Mouse (Mus musculus) hindbrain, embryonic 14.5 days (tissue): ENCODE results near the gene Tmem198. TPM values are rescaled to one million over a fixed set of nuclear protein-coding genes. Genes with fewer than 3 reads are reported as not detected.
A peak's percentile ranks its signal among the peaks of the same experiment; 100 is the strongest.

Experiments
- ATAC-seq: fragments of 200-750 bp; cut with Nextera tagmentation; 2 replicates; pipeline ENCODE4 v1.8.0; 2017; ENCODE audit warnings: moderate number of reproducible peaks, mild to moderate bottlenecking, moderate TSS enrichment, moderate library complexity; ENCODE audit not compliant: low FRiP score
- DNase-seq: peaks from one replicate; pipeline ENCODE4 v3.0.0-alpha.2; 2015; ENCODE audit warnings: low spot score
- H3K27ac ChIP-seq: fragments of 300-500 bp; sonication (generic); 2 replicates; pipeline ENCODE4 v1.5.1; 2014; ENCODE audit warnings: mild to moderate bottlenecking, moderate library complexity
- H3K27me3 ChIP-seq: fragments of 300-500 bp; sonication (generic); 2 replicates; pipeline ENCODE4 v1.6.1; 2014; ENCODE audit warnings: mild to moderate bottlenecking, low read length, mixed read lengths; ENCODE audit not compliant: control insufficient read depth, insufficient read depth
- H3K36me3 ChIP-seq: fragments of 300-500 bp; sonication (generic); replicated peaks from 2 replicates; pipeline ENCODE4 v1.6.1; 2014; ENCODE audit not compliant: control insufficient read depth, insufficient read depth
- H3K4me1 ChIP-seq: fragments of 300-500 bp; sonication (generic); replicated peaks from 2 replicates; pipeline ENCODE4 v1.6.1; 2014; ENCODE audit warnings: antibody characterized with exemption, low read length, mixed read lengths; ENCODE audit not compliant: control insufficient read depth, insufficient read depth
- H3K4me2 ChIP-seq: fragments of 300-500 bp; sonication (generic); replicated peaks from 2 replicates; pipeline ENCODE4 v1.6.1; 2014; ENCODE audit warnings: mild to moderate bottlenecking, moderate library complexity
- H3K4me3 ChIP-seq: fragments of 300-500 bp; sonication (generic); replicated peaks from 2 replicates; pipeline ENCODE4 v1.5.1; 2014; ENCODE audit warnings: mild to moderate bottlenecking, low read length
- H3K9ac ChIP-seq: fragments of 300-500 bp; sonication (generic); 2 replicates; pipeline ENCODE4 v1.6.1; 2014
- H3K9me3 ChIP-seq: fragments of 300-500 bp; sonication (generic); 2 replicates; pipeline ENCODE4 v1.6.1; 2016; ENCODE audit warnings: low read length; ENCODE audit not compliant: control insufficient read depth
- WGBS: fragments of 180-500 bp; shearing (Covaris S2); extraction: QIAGEN DNeasy Blood & Tissue Kit; methylation state at CpG from one replicate; pipeline ENCODE4 v1.1.7; 2014; 5-methylcytosine and 5-hydroxymethylcytosine counted together
- polyA plus RNA-seq: library from polyadenylated mRNA; unstranded; fragments of >200 nt; fragmentation: Nextera tagmentation; extraction: Ambion mirVana; gene quantifications from 2 replicates; pipeline ENCODE4 v1.2.1, GENCODE M21; 2014

Gene Tmem198
- polyA plus RNA-seq, 1 experiment from 2014 or later, result 37.5 TPM

DNA sequence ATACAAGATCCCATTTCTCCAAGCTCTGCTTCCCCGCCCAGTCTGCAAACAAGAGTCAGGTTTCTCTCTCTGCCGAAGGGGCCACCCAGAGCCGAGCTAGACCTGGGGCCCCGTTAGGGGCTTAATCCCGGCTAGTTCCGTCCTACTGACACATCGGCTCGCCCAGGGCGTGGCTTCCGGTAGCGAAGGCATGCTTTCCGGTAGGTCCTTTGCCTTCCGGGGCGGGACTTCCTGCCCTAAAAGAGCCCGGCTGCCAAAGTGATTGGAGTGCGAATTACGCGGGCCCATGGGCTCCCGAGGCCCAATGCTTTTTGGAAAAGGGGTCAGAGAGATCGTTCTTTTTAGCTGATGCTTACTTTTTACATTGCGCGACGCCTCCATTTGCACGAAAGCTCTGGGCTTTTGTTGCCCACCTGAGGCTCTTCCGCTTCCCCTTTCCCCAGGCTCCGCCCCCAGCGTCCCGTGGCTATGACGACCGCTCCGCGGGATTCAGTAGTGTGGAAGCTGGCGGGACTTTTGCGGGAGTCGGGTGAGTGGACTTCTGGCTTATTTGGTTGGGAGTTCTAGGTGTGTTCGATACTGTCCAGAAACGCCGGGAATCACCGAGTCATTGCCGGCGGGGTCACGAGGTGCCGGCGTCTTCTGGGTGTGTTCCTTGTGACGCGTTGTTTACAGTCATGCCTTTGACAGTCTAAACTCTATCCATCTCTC, 42.1 kb downstream of the Tmem198 start, which contains the start of gene Stk11ip:
Stk11ip (plus strand) TSS at position 209 of the 711 bp plus-strand sequence.
- Histone ChIP-seq H3K9me3 (no peaks in the 10 kb centered on the region), H3K9ac (peak within 1 kb of the TSS; percentile 35), H3K27ac (peak within 1 kb of the TSS; percentile 90), H3K4me3 (peak within 1 kb of the TSS; percentile 49), H3K4me2 (peak within 1 kb of the TSS; percentile 62), H3K36me3 (peaks cover 12% of the 10 kb centered on the region), H3K4me1 (peaks cover 9% of the 10 kb centered on the region), H3K27me3 (no peaks in the 10 kb centered on the region)
- under 1% methylated on average over 46 of the region's 46 CpGs for WGBS
- peak; percentile 94 for ATAC-seq
- peak; percentile 92 for DNase-seq

DNA sequence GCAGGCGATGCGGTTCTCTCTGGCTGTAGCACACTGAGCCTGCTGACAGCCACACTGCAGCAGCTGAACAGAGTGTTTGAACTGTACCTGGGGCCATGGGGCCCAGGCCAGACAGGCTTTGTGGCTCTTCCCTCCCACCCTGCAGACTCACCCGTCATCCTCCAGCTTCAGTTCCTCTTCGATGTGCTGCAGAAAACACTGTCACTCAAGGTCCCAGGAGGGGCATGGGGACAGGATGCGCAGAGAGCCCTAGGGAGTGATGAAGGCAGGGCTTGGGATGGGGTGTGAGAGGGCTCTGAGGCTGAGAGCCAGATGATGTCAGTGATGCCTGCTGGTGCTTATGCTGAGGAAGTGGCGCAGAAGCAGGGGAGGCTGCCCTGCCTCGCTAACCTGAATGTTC, 45.3 kb downstream of the Tmem198 start:
- Histone ChIP-seq H3K4me3 (no peak overlapping the region), H3K4me2 (no peak overlapping the region), H3K9me3 (no peaks in the 10 kb centered on the region), H3K27me3 (no peaks in the 10 kb centered on the region), H3K4me1 (peaks cover 9% of the 10 kb centered on the region), H3K36me3 (peaks cover 43% of the 10 kb centered on the region), H3K9ac (no peak overlapping the region), H3K27ac (no peak overlapping the region)
- ATAC-seq (no peak), DNase-seq (no peak)
- 93% methylated on average over 7 of the region's 7 CpGs for WGBS

DNA sequence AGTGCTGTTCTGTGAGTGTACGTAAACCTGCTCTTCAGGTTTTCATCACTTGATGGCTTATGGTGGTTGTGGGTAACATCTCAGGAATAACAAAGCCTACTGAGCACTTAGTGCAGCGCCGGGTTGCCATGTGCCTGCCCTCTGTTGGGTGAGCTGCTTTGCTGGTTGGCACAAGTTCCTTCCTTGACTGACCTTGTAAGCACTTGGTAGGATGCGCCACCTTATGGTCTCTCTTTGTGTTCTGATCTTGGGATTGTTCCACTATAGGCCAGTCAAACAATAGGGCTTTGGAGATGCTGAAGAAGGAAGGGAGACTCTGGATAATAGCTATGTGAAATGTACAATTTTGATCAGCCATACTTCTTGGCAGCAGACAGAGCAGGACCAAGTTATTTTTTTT, 51.2 kb downstream of the Tmem198 start:
- DNase-seq (no peak), ATAC-seq (no peak)
- no peak overlapping the region for H3K4me2 ChIP-seq
- 78% methylated on average over 4 of the region's 4 CpGs for WGBS
- no peaks in the 10 kb centered on the region for H3K4me1 ChIP-seq
- H3K27ac ChIP-seq, result no peak overlapping the region
- H3K36me3 ChIP-seq, result peaks cover 87% of the 10 kb centered on the region
- no peaks in the 10 kb centered on the region for H3K9me3 ChIP-seq
- H3K4me3 ChIP-seq, result no peak overlapping the region
- no peak overlapping the region for H3K9ac ChIP-seq
- no peaks in the 10 kb centered on the region for H3K27me3 ChIP-seq

DNA sequence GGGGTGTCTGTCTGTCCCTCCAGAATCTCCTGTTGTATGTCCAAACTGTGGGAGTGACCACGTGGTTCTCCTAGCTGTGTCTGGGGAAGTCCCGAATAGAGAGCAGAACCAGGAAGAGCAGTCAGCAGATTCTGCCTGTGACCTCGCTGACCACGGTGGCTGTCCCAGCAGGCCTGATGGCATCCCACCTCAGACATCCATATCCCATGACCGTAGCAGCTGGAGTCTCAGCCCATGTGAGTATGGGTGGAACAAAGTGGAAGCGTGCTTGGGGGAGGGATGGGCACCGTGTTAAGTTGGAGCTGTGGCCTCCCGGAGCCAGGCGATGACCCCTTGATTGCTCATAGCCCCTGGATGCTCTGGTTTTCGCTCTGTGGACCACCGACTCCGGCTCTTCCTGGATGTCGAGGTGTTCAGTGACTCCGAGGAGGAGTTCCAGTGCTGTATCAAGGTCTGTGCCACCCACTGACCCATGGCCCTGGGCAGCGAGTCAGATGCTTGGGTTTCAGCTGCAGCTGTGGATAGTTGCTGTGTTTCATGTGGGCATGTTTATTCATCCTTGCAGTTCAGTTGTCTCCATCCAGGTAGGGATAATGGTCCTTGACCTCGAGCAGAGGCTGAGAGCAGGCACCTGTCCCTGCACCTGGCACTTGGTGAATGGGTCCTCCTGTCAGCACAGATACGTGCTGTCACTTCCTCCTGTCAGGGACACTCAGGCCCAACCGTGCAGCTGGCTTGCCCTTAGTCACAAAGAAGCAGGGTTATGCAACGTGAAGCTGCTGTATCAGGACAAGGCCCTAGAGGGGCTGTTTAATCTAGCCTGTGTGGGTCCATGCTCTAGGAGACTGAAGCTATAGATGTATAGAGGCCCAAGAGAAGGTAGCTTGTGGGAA, 53.2 kb downstream of the Tmem198 start:
- H3K4me2 ChIP-seq, result no peak overlapping the region

GRCm38 (mm10) chr1:75533325-75534252, 54.3 kb downstream of the Tmem198 start:
- no peak overlapping the region for H3K27ac ChIP-seq
- ATAC-seq (no peak), DNase-seq (no peak)
- H3K4me3 ChIP-seq, result no peak overlapping the region
- H3K4me1 ChIP-seq, result no peaks in the 10 kb centered on the region
- H3K36me3 ChIP-seq, result peaks cover 72% of the 10 kb centered on the region
- H3K9me3 ChIP-seq, result no peaks in the 10 kb centered on the region
- 92% methylated on average over 19 of the region's 19 CpGs for WGBS
- H3K4me2 ChIP-seq, result no peak overlapping the region
- H3K27me3 ChIP-seq, result no peaks in the 10 kb centered on the region
- H3K9ac ChIP-seq, result no peak overlapping the region

More for the DNA sequence above, 53.2 kb downstream of the Tmem198 start:
- Histone ChIP-seq H3K9me3 (no peaks in the 10 kb centered on the region), H3K27me3 (no peaks in the 10 kb centered on the region), H3K4me3 (no peak overlapping the region), H3K4me1 (no peaks in the 10 kb centered on the region), H3K27ac (no peak overlapping the region), H3K9ac (no peak overlapping the region), H3K36me3 (peaks cover 82% of the 10 kb centered on the region)
- DNase-seq (no peak), ATAC-seq (no peak)
- WGBS, result 93% methylated on average over 19 of the region's 19 CpGs

Other genes starting within 250 kb of the Tmem198 start
- gene A630095N17Rik, start 247.4 kb upstream of the Tmem198 start, polyA plus RNA-seq, result not detected in 2 replicates
- 39.5 and 45.2 TPM in 2 replicates for gene Dnajb2, start 243.1 kb upstream of the Tmem198 start, polyA plus RNA-seq
- gene Ptprn, start 215.0 kb upstream of the Tmem198 start, polyA plus RNA-seq, result 26.1 and 34.8 TPM in 2 replicates
- gene Resp18, start 201.1 kb upstream of the Tmem198 start, polyA plus RNA-seq, result 232 and 253 TPM in 2 replicates
- 132 and 141 TPM in 2 replicates for gene Dnpep, start 161.5 kb upstream of the Tmem198 start, polyA plus RNA-seq
- gene Des, start 119.2 kb upstream of the Tmem198 start, polyA plus RNA-seq, result 1.0 and 1.7 TPM in 2 replicates
- gene Speg, start 104.2 kb upstream of the Tmem198 start, polyA plus RNA-seq, result 18.0 and 22.9 TPM in 2 replicates
- gene Gmppa, start 43.6 kb upstream of the Tmem198 start, polyA plus RNA-seq, result 53.1 and 65.0 TPM in 2 replicates
- 4.9 and 5.0 TPM in 2 replicates for gene Asic4, start 29.1 kb upstream of the Tmem198 start, polyA plus RNA-seq
- gene Chpf, start 225 bp upstream of the Tmem198 start, polyA plus RNA-seq, result 49.2 and 55.0 TPM in 2 replicates
- gene Obsl1, start 26.9 kb downstream of the Tmem198 start, polyA plus RNA-seq, result 22.6 and 25.9 TPM in 2 replicates
- 9.7 and 9.9 TPM in 2 replicates for gene Inha, start 27.5 kb downstream of the Tmem198 start, polyA plus RNA-seq
- 14.0 and 17.9 TPM in 2 replicates for gene Stk11ip, start 42.0 kb downstream of the Tmem198 start, polyA plus RNA-seq
- gene Slc4a3, start 66.7 kb downstream of the Tmem198 start, polyA plus RNA-seq, result 43.0 and 50.1 TPM in 2 replicates